Mouse (Mus musculus): ENCODE measurements around the gene 1700001O22Rik.

The 1700001O22Rik gene

DNA sequence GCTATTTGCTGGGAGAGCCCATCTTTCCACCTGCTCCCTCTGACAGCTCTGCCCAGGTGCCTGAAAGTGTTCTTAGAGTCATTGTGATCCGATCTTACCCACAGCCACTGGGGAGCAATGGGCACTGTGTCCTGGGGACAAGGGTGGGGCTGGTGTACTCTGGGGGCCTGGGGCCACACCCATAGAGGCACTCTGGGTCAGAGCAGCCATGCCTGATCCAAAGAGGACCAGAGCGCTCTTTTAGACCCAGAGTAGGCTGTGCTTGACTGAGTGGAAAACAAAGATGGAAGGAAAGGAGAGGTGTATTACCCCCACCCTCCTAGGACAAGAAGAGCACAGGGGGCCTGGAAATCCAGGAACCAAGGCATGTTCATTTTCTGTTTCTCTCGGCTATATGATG, at the start of gene 1700001O22Rik:
TSS of gene 1700001O22Rik (minus strand) at position 58 of the 400 bp plus-strand sequence.
- DNase-seq (ENCODE audit: low read depth, low spot score), result no peak

DNA sequence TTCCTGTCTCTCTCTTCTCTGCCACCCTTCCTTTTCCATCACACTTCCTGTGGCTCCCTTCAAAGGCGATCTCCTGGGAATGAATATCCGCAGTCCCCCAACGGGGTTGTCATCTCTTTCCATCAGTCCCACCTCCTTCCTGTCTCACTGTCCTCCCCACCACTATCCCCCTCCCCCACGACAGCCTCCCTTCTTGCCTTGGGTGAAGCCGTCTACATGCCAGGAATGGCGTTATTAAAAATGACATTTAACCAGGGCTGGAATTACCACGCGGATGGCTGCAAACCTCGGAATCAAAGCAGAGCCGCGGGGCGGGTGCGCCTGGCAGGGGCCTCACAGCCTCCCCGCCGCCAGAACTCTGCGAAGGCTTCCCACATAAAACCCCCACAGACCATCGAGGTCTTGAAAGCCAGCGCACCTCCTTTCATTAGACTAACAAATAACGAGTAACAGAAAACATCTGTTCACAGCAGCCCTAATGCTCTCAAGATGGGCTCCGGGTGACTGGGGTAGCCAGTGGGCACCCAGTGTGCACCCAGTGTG, 49.4 kb upstream of the 1700001O22Rik start:
- no peak for DNase-seq (ENCODE audit: low read depth, low spot score)

DNA sequence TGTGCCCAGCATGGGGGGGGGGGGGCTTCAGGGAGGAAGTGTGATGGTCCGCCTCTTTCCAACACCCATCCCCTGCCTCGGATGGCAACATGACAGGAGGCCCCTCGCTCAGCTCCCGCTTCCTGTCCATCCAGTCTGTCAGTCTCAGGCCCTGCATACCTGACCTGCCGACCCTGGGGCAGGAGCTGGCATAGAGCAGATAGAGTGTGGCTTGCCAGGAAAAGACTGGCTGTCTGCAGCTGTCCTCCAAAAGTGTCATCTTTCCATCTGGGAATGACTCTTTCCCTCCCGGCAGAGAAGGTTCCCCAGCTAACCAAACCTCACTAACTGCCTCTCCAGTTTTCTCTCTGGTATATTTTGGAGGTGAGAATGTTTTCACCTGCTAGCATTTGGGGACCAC, 47.1 kb upstream of the 1700001O22Rik start:
- no peak for DNase-seq (ENCODE audit: low read depth, low spot score)

DNA sequence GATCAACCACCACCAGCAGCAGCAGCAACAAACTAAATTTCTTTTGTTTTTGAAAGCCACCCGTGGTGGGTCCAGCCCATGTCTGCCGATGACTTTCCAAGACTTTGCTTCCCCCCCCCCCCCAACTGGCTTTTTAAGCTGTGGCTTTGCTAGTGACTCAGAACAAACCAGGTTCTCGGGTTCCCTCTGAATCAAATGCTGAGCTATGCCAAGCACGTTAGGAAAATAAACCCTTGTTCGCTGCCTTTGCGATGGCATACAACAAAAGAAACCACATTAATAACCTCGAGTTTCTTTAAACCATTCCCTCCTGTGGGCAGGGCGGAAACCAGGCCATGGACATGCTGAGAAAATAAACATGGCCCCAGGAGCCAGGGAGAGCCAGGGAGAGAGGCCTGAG, 44.7 kb upstream of the 1700001O22Rik start:
- no peak for DNase-seq (ENCODE audit: low read depth, low spot score)

DNA sequence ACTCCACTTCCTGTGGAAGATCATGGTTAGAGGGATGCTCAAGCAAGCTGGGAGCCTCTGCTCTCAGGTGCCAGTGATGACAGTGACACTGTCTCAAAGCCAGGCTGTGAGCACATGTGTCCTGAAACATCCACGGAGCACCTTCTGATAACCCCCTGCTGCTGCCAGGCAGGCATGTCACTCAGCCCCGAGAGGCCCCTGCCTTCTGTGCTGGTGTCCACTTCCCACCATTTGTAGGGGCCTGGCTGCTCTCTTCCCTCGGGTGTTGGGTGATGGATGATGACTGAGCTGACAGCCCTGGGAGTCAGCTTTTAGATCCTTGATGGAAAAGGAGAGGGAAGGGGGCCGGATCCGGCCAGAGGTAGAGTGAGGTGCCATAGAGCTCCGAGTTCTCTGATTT, 43.3 kb upstream of the 1700001O22Rik start:
- no peak for DNase-seq (ENCODE audit: low read depth, low spot score)

DNA sequence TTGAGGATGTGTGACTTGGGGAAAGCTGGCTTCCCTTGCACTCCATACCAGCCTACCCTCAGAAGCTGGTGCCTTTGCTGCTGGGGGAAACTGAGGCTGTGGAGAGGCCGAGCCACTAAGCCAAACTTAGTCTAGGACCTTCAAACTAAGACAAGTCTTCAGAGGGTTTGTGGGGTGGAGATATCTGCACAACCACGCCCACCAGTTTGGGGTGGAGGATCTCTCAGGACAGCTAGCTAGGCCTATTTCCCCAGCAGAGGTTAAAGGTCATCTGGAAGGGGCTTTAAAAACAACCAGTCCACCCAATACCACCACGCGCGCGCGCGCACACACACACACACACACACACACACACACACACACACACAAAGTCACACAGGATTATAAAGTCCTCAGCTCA, 42.8 kb upstream of the 1700001O22Rik start:
- DNase-seq (ENCODE audit: low read depth, low spot score), result no peak

DNA sequence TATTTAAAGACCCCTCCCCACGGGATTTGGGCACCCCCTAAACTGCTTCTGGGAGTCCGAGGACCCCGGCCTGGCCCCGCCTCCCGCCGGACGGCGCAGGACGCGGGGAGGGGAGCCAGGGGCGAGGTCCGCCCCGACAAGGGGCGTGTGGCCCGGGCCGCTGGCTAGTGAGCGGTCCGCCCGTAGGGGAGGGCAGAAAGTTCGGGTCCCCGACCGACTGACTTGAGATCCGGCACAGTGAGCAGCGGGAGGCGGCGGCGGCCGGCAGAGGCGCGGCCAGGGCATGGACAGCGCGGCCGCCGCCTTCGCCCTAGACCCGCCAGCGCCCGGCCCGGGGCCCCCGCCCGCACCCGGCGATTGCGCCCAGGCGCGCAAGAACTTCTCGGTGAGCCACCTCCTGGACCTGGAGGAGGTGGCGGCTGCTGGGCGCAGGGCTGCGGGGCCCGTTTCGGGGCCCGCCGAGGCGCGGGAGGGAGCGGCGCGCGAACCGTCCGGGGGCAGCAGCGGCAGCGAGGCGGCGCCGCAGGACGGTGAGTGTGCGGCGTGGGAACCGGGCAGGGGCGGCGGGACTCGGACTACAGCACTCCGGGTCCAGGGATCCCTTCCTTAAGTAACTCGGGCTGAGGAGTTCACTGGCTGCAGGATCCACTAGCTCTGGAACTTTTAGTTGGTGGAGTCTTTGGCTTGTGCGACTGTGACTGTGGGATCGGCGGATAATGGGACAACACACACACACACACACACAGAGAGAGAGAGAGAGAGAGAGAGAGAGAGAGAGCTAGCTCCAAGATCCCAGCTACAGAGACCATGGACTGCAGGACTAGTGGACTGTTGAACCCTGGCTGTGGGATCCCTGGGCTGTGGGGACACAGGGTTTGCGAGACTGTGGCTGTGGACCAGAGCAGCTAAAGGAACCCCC, 42.0 kb upstream of the 1700001O22Rik start:
- DNase-seq (ENCODE audit: low read depth, low spot score), result no peak

DNA sequence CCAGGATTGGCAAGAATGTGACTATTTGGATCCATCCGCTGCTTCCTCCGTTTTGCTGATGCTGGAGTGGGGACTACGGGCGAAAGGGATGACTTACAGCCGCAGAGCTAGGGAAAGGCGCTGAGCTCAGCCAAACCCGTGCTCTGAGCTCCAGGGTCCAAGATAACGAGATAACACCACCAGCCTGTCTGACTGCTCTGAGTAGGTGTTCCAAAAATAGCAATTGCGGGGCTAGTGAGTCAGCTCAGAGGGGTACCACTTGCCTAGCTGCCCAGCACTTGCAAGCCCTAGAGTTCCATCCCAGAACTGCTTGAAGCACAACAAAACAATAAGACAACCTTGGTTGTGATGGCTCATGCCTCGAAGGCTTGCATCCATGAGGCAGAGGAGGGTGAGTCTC, 39.2 kb upstream of the 1700001O22Rik start:
- no peak for DNase-seq (ENCODE audit: low read depth, low spot score)

DNA sequence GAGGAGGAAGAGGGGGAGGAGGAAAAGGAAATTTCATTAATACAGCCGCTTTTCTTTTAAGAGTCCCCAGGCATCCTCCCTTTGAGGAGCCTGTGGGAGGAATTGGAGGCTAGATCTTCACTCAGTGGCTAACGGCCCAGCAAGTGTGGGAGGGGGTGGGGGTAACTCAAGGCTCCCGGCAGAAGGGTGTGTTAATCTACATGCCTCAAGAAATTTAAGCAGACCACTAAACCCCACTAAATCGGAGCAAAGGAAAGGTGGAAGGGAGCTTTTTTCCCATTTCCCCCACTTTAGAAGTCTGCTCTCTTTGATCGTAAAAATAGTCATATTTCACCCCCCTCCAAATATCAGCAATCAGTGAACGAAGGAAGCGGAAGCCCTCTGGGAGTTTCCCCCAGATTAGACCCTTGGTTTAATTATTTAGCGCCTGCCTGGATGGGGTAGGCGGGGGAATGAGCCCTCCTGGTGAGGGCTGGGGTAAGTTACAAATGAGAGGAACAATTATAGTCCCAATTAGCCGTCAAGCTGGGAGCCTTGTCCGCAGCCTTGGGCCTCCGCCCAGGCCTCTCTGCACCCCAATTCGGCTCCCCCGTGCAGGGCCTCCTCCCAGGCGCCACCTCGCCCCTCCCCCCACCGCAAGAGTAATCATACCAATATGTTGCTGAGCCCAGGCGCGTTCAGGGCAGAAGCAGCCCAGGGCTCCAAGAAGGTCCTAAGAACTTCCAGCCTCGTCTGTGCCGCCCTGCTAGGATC, 33.0 kb upstream of the 1700001O22Rik start:
- DNase-seq (ENCODE audit: low read depth, low spot score), result no peak

DNA sequence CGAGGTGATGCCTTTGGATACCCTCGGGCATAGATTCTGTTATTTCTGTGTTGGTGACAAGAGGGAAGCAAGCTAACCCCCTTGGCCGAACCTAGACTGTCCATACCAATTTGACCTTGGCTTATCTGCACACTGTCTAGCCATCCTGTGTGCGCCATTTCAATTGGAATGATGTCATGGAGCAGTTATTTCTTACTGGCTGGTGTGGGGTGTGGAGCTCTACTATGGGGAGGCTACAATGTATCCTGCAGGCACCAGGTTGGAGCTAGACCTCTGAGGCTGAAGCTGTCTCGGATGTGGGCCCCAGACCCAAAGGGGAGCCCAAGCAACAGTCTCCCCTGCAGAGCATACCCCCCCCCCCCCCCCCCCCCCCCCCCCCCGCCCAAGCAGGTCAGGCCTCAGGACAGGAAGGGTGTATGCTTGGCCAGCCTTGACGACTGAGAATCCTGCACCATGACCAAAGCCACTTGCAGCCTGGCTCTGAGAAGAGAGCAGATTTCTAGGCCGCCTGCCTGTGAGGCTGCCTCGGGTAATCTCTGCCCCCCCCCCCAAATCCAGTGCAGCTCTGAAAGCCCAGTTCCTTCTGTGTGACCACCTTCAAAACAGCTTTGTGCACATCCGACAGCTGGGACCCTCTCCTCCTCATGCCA, 31.0 kb upstream of the 1700001O22Rik start, which contains the start of gene Prrx2:
TSS of gene Prrx2 (plus strand) at position 600 of the 650 bp plus-strand sequence.
- DNase-seq (ENCODE audit: low read depth, low spot score), result no peak

DNA sequence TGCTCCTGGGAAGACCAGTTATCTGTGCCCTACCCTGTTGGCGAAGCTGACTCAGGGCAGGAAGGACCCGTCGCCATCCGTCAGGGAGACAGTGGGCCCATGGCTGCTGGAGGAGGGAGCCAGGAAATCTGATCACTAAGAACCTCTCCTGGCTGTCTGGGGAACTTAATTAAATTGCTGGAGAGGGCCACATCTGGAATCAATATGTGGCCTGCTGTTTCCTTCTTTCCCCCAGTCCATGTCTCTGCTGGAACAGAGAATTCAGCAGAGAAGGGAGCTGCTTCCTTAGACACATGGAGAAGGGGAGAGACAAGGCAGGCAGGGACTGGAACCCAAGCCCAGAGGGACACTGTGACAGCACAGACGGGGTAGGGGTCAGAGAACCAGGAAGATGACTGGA, 30.2 kb upstream of the 1700001O22Rik start:
- DNase-seq (ENCODE audit: low read depth, low spot score), result peak; percentile 73

DNA sequence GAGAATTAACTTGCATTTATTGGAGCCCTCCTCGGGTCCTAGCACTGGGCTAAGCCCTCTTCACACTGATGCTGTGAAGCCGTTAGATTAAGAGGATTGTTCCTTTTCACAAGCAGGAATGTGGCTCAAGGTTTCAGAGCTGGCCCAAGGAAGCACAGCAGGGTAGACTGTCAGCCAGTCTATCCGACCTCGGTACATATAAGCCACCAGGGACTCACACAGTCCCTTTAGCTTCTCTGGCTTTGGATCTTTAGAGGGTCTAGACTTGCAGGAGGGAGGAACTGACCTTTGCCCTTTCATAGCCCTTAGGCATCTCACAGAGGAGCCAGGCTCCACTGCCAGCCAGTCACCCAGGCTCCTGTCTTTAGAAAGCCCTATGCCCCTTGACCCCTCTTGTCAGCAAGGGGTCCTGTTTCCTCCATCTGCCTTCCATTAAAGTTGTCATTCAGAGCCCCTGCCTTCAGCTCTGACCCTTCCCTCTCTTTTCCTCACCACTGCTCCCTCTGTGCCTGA, 26.9 kb upstream of the 1700001O22Rik start, which contains the start of gene Asb6:
TSS of gene Asb6 (minus strand) at position 51 of the 513 bp plus-strand sequence.
- DNase-seq (ENCODE audit: low read depth, low spot score), result peak; percentile 60

DNA sequence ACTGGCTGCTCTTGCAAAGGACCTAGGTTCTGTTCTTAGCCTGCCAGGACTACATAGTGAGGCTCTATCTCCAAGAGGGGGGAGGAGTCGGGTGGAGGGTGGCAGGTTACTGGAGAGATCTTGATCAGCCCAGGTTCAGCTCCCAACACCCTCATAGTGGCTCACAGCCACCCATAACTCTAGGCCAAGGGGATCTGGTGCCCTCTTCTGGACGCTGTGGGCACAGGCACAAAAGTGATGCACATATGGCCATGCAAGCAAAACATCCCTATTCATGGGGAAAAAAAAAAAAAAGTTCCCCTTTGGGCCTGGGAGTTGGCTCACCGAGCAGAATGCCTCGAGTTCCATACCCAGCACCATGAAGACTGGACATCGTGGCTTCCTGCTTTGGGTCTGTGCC, 25.9 kb upstream of the 1700001O22Rik start:
- DNase-seq (ENCODE audit: low read depth, low spot score), result no peak

DNA sequence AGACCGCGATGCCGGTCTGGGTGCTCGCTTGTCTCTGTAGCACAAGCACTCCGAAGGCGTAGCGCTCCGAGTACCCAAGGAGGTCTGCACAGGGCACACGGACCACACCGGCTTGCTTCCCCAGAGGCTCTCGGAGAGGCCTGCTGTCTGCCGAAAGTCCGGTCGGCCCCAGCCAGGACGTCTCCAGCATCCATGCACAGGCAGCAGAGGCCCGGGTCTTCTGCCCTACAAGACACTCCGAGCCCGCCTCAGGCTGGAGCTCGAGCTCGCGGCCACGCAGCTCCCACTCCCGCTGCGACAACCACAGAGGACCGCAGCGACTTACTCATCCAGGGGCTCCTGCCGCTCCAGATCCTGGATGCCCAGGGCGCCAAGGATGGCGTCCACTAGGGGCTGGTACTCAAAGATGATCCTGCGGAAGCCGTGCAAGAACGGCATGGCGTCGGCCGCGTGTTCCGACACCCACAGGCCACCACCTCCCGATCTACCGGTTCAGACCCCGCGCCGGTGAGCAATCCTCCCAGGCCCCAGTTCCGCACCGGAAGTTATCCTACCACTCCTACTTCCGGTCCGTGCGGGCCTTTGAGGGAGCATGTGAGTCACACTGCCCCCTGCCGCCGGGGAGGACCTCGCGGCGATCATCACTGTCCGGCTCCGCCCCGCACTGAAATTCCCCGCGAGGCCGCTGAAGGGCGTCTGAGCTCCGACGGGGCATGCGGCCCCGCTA, 24.5 kb upstream of the 1700001O22Rik start:
- DNase-seq (ENCODE audit: low read depth, low spot score), result peak; percentile 97

DNA sequence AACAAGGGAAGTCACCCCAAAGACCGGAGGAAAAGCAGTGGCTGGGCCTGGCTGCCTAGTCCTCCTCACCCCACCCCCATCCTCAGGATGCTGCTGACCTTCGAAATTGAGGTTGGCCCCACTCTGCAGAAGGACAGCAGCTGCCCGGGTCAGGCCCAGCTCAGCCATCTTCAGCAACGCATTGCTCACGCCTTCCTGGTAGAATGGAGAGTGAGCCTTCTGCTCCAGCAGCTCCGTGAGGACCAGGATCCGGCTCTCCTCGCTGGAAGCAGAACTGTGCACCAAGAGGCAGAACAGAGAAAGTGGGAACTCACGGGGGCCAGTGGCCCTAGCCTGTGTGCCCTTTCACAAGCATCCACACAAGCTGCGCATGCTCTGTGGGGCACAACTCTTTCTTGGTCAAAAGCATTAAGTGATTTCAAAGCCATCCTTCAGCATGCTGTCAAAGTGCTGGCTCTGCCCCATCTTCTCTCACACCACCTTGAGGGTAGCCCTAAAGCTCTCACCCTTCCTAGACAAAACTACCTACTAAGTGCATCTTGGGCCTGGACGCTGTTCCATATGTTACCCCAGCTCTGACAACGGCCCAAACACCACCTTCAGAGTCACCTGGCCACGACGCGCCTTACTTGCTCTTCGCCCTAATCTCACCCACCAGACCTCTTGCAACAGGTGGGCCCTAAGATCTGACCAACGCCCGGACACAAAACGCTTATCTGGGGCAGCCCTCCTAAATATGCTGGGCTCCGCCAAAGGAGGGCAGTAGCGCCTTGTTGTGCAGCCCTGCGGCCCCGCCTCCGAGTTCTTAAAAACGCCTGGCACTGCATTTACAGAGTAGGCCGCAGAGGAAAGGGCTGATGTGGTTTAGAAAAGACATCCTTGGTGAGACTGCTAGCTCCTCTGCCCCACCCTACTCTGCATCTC, 23.6 kb upstream of the 1700001O22Rik start:
- DNase-seq (ENCODE audit: low read depth, low spot score), result peak; percentile 54

DNA sequence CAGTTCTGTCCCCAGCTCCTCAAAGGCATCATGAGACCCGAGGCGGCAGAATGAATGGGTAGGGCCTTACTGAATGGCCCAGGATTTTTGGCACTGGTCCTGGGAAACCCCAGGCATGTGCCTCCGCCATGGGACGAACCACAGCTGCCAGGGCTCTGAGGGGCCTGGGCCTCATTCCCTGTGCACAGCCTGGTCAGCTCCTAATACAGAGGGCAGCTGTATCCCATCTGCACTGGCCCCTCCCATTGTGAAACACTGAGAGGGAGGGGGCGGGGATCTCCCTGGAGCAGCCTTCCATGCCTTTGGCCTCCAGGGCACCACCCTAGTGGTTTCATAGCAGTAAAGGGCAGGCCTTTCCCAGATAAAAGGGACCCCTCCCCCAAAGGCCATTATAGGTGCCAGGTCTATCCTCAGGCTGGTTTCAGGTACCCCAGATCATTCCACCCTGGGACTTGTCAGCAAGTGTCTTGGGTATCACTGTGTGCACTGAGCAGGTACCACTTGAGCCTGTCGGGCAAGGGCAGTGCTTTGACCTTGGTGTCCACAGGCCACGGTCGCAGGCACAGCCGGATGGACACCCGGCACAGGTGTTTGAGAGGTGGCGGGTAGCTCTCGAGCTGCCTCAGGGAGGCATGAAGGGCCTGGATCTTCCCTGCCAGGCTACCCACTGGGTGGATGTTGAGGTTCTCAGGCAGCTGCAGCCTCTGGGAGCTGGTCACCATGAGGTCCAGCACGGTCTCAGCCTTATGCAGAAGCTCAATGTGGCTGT, 20.1 kb upstream of the 1700001O22Rik start:
- no peak for DNase-seq (ENCODE audit: low read depth, low spot score)

DNA sequence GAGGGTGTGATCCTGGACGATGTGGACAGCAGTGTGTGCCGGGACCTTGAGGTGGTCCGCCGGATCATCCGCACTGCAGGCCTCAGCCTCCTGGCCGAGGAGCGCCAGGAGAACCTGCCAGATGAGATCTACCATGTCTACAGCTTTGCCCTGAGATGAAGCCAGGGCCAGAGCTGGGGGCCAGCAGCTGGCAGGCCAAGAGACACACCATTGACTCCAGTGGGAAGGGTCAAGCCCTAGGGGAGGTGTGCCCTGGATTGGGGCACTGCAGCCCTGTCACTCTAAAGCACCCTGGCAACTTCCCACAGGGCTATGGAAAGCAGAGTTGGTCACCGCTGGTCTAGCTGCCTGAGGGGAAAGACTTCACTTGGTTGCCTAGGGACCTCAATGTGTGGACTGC, 19.0 kb upstream of the 1700001O22Rik start:
- no peak for DNase-seq (ENCODE audit: low read depth, low spot score)

DNA sequence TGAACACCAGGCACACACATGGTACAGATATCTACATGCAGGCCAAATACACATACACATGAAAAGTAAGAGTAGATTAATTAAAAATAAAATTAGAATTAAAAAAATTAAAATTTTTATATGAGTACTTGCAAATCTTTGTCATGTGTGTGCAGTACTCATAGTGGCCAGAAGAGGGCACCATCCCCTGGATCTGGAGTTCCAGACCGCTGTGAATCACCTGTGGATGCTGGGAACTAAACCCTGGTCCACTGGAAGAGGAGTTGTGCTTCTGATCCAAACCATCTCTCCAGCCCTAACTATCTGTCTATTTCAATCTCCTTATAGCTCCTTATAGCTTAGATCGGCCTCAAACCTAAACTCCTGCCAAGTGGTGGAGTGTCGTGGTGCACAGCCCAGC, 17.6 kb upstream of the 1700001O22Rik start:
- DNase-seq (ENCODE audit: low read depth, low spot score), result no peak

DNA sequence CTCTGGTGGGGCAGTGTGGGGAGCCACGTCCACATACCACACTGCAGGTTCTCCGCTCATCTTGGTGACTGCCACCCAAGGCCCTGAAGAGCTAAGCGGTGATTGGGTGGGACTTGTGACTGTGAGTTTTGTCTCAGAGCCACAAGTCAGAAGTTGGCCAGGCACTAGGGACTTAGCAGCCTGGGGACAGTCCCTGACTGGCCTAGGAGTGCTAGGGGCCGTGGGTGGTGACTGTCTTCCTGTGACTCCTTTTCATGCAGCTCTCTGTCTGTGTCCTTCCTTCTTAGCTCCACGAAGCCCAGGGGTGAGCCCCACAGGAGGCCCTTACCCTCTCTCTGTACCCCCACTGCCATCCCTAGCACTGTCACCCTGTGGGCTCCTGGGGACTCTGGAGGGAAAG, 16.4 kb upstream of the 1700001O22Rik start:
- no peak for DNase-seq (ENCODE audit: low read depth, low spot score)
